Mouse (Mus musculus): ENCODE data around the gene Hapln4. TPM values are rescaled to one million over a fixed set of nuclear protein-coding genes. Genes with fewer than 3 reads are reported as not detected.

Hapln4 gene
- polyA plus RNA-seq, 1 experiment, result 0.28 TPM

GRCm38 (mm10) chr8:70099276-70099675 lies 16.0 kb downstream of the Hapln4 start:
- 68% methylated on average over 8 of the region's 8 CpGs for WGBS
- no peaks in the 10 kb centered on the region for H3K36me3 ChIP-seq (ENCODE audit: control insufficient read depth, insufficient read depth, low read length)
- DNase-seq (ENCODE audit: low read depth in 1 of 2, low spot score in 2 of 2), result no peak
- no peak overlapping the region for H3K27ac ChIP-seq (ENCODE audit: insufficient read depth, low read length)
- H3K4me3 ChIP-seq (ENCODE audit: extremely low read depth, insufficient read depth, insufficient read length), result no peak overlapping the region
- TF ChIP-seq CTCF (IDR thresholded peaks at IDR 0.05; ENCODE audit: extremely low read depth, insufficient read depth, insufficient read length, insufficient replicate concordance) (no peak), POLR2A (IDR thresholded peaks at IDR 0.05; ENCODE audit: low read depth, low read length) (no peak)
- no peaks in the 10 kb centered on the region for H3K27me3 ChIP-seq (ENCODE audit: control insufficient read depth, insufficient read depth, low read length)
- no peaks in the 10 kb centered on the region for H3K4me1 ChIP-seq (ENCODE audit: control insufficient read depth, insufficient read depth, insufficient read length)

- Histone ChIP-seq H3K36me3 (ENCODE audit: control insufficient read depth, insufficient read depth, low read length) (no peaks in the 10 kb centered on the region), H3K4me1 (ENCODE audit: control insufficient read depth, insufficient read depth, insufficient read length) (no peaks in the 10 kb centered on the region), H3K4me3 (ENCODE audit: extremely low read depth, insufficient read depth, insufficient read length) (no peak overlapping the region), H3K27me3 (ENCODE audit: control insufficient read depth, insufficient read depth, low read length) (no peaks in the 10 kb centered on the region), H3K27ac (ENCODE audit: insufficient read depth, low read length) (no peak overlapping the region)
- DNase-seq (ENCODE audit: low read depth in 1 of 2, low spot score in 2 of 2), result no peak
- 79% methylated on average over 8 of the region's 8 CpGs for WGBS
- TF ChIP-seq CTCF (IDR thresholded peaks at IDR 0.05; ENCODE audit: extremely low read depth, insufficient read depth, insufficient read length, insufficient replicate concordance) (no peak), POLR2A (IDR thresholded peaks at IDR 0.05; ENCODE audit: low read depth, low read length) (no peak)
Observed at GRCm38 (mm10) chr8:70100241-70100640, 17.0 kb downstream of the Hapln4 start.

GRCm38 (mm10) chr8:70104506-70104905 lies 21.2 kb downstream of the Hapln4 start:
- Histone ChIP-seq H3K27ac (ENCODE audit: insufficient read depth, low read length) (no peak overlapping the region), H3K4me1 (ENCODE audit: control insufficient read depth, insufficient read depth, insufficient read length) (no peaks in the 10 kb centered on the region), H3K4me3 (ENCODE audit: extremely low read depth, insufficient read depth, insufficient read length) (no peak overlapping the region), H3K36me3 (ENCODE audit: control insufficient read depth, insufficient read depth, low read length) (no peaks in the 10 kb centered on the region), H3K27me3 (ENCODE audit: control insufficient read depth, insufficient read depth, low read length) (no peaks in the 10 kb centered on the region)
- TF ChIP-seq CTCF (IDR thresholded peaks at IDR 0.05; ENCODE audit: extremely low read depth, insufficient read depth, insufficient read length, insufficient replicate concordance) (peak; percentile 89; the same call in 1 of the 2 replicates), POLR2A (IDR thresholded peaks at IDR 0.05; ENCODE audit: low read depth, low read length) (no peak)
- 8% methylated on average over 6 of the region's 6 CpGs for WGBS
- DNase-seq (ENCODE audit: low read depth in 1 of 2, low spot score in 2 of 2), result peak; percentile 39 to 59

GRCm38 (mm10) chr8:70104922-70105321 lies 21.7 kb downstream of the Hapln4 start:
- H3K27me3 ChIP-seq (ENCODE audit: control insufficient read depth, insufficient read depth, low read length), result no peaks in the 10 kb centered on the region
- 53% methylated on average over 7 of the region's 7 CpGs for WGBS
- TF ChIP-seq POLR2A (IDR thresholded peaks at IDR 0.05; ENCODE audit: low read depth, low read length) (no peak), CTCF (IDR thresholded peaks at IDR 0.05; ENCODE audit: extremely low read depth, insufficient read depth, insufficient read length, insufficient replicate concordance) (no peak)

GRCm38 (mm10) chr8:70110451-70110850 lies 27.2 kb downstream of the Hapln4 start:
- peak in 1 of 2 experiments; percentile 14 for DNase-seq (ENCODE audit: low read depth in 1 of 2, low spot score in 2 of 2)
- H3K27me3 ChIP-seq (ENCODE audit: control insufficient read depth, insufficient read depth, low read length), result peaks cover 11% of the 10 kb centered on the region; the same call in 1 of the 2 replicates
- no peaks in the 10 kb centered on the region for H3K36me3 ChIP-seq (ENCODE audit: control insufficient read depth, insufficient read depth, low read length)
- TF ChIP-seq POLR2A (IDR thresholded peaks at IDR 0.05; ENCODE audit: low read depth, low read length) (no peak), CTCF (IDR thresholded peaks at IDR 0.05; ENCODE audit: extremely low read depth, insufficient read depth, insufficient read length, insufficient replicate concordance) (no peak)
- H3K27ac ChIP-seq (ENCODE audit: insufficient read depth, low read length), result no peak overlapping the region
- no peak overlapping the region for H3K4me3 ChIP-seq (ENCODE audit: extremely low read depth, insufficient read depth, insufficient read length)
- H3K4me1 ChIP-seq (ENCODE audit: control insufficient read depth, insufficient read depth, insufficient read length), result peaks cover 10% of the 10 kb centered on the region
- 63% methylated on average over 2 of the region's 2 CpGs for WGBS

More at GRCm38 (mm10) chr8:70104922-70105321, 21.7 kb downstream of the Hapln4 start:
- Histone ChIP-seq H3K36me3 (ENCODE audit: control insufficient read depth, insufficient read depth, low read length) (no peaks in the 10 kb centered on the region), H3K27ac (ENCODE audit: insufficient read depth, low read length) (no peak overlapping the region), H3K4me1 (ENCODE audit: control insufficient read depth, insufficient read depth, insufficient read length) (no peaks in the 10 kb centered on the region; the same call in 1 of the 2 replicates), H3K4me3 (ENCODE audit: extremely low read depth, insufficient read depth, insufficient read length) (no peak overlapping the region)
- DNase-seq (ENCODE audit: low read depth in 1 of 2, low spot score in 2 of 2), result no peak

- Histone ChIP-seq H3K27me3 (ENCODE audit: control insufficient read depth, insufficient read depth, low read length) (peaks cover 11% of the 10 kb centered on the region; the same call in 1 of the 2 replicates), H3K27ac (ENCODE audit: insufficient read depth, low read length) (no peak overlapping the region), H3K36me3 (ENCODE audit: control insufficient read depth, insufficient read depth, low read length) (no peaks in the 10 kb centered on the region), H3K4me1 (ENCODE audit: control insufficient read depth, insufficient read depth, insufficient read length) (peaks cover 10% of the 10 kb centered on the region), H3K4me3 (ENCODE audit: extremely low read depth, insufficient read depth, insufficient read length) (no peak overlapping the region)
- WGBS, result 61% methylated on average over 23 of the region's 23 CpGs
- no peak for DNase-seq (ENCODE audit: low read depth in 1 of 2, low spot score in 2 of 2)
- TF ChIP-seq CTCF (IDR thresholded peaks at IDR 0.05; ENCODE audit: extremely low read depth, insufficient read depth, insufficient read length, insufficient replicate concordance) (no peak), POLR2A (IDR thresholded peaks at IDR 0.05; ENCODE audit: low read depth, low read length) (no peak)
Observed at GRCm38 (mm10) chr8:70111192-70111795, 28.0 kb downstream of the Hapln4 start.

GRCm38 (mm10) chr8:70112401-70113016 lies 29.3 kb downstream of the Hapln4 start:
- H3K4me3 ChIP-seq (ENCODE audit: extremely low read depth, insufficient read depth, insufficient read length), result no peak overlapping the region
- TF ChIP-seq CTCF (IDR thresholded peaks at IDR 0.05; ENCODE audit: extremely low read depth, insufficient read depth, insufficient read length, insufficient replicate concordance) (no peak), POLR2A (IDR thresholded peaks at IDR 0.05; ENCODE audit: low read depth, low read length) (no peak)
- peaks cover 13% of the 10 kb centered on the region; the same call in 1 of the 2 replicates for H3K27me3 ChIP-seq (ENCODE audit: control insufficient read depth, insufficient read depth, low read length)
- 13% methylated on average over 43 of the region's 43 CpGs for WGBS
- H3K36me3 ChIP-seq (ENCODE audit: control insufficient read depth, insufficient read depth, low read length), result no peaks in the 10 kb centered on the region
- H3K4me1 ChIP-seq (ENCODE audit: control insufficient read depth, insufficient read depth, insufficient read length), result peaks cover 10% of the 10 kb centered on the region
- no peak for DNase-seq (ENCODE audit: low read depth in 1 of 2, low spot score in 2 of 2)
- H3K27ac ChIP-seq (ENCODE audit: insufficient read depth, low read length), result no peak overlapping the region
